Mouse (Mus musculus): ENCODE results near the gene Ptpn18. TPM values are rescaled to one million over a fixed set of nuclear protein-coding genes. Genes with fewer than 3 reads are reported as not detected.
"Not testable (repeated sequence)": the region's sequence is repeated elsewhere in the genome, so short reads cannot be mapped to it uniquely, and the experiment has no call there.

Ptpn18 gene
- polyA plus RNA-seq, 1 experiment from 2014 or later, result 23.7 TPM

DNA sequence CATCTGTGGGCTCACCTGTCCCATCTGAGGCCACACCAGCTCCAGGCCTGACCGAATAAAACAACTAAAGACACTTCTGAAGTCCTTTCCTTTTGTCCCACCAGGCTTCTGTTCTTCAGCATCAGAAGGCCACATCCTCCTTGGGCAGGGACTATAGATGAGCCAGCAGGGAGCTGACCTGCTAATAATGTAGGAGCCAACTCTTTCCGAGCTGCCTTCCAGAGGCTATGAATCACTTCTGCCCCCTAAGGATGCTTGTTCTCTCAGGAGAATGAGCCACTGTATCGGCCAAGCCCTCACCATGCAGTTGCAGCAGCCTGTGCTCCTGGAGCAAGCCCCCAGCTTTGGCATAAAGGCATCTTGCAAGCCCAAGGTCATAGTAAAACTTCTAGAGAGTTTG lies 43.4 kb downstream of the Ptpn18 start:
- 64% methylated on average over 3 of the region's 3 CpGs for WGBS
- Histone ChIP-seq H3K9ac (ENCODE audit: low read length) (no peak overlapping the region), H3K4me2 (ENCODE audit: low read depth, low read length) (no peak overlapping the region), H3K4me3 (replicated peaks; ENCODE audit: low read length) (no peak overlapping the region), H3K27ac (ENCODE audit: low read length) (no peak overlapping the region), H3K27me3 (ENCODE audit: control insufficient read depth, insufficient read depth, low read length) (no peaks in the 10 kb centered on the region), H3K9me3 (replicated peaks; ENCODE audit: control insufficient read depth, low read length) (no peaks in the 10 kb centered on the region), H3K4me1 (ENCODE audit: control insufficient read depth, insufficient read depth, low read length) (no peaks in the 10 kb centered on the region), H3K36me3 (ENCODE audit: control insufficient read depth, insufficient read depth, low read length) (no peaks in the 10 kb centered on the region)
- no peak for ATAC-seq (ENCODE audit: insufficient read depth, low FRiP score)

DNA sequence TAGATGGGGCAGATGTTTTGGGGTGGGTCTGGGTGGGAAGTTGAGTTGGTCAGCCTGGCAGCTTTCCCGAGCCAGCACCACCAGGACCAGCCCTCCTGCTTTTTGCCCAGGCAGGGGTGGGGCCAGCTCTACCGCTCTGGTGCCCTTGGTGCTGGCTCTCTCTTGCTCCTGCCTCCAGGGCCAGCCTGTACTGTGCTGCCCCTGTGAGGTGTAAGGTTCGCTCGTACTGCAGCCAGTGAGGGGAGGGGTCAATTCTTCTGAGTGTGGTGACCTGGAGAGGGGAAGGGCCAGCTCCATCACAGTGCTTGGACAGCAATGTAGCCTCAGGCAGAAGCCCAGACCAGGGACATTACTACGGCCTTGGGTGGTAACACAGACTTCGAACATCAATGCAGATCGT lies 45.7 kb downstream of the Ptpn18 start:
- Histone ChIP-seq H3K9ac (ENCODE audit: low read length) (no peak overlapping the region), H3K27ac (ENCODE audit: low read length) (no peak overlapping the region), H3K9me3 (replicated peaks; ENCODE audit: control insufficient read depth, low read length) (no peaks in the 10 kb centered on the region), H3K27me3 (ENCODE audit: control insufficient read depth, insufficient read depth, low read length) (no peaks in the 10 kb centered on the region), H3K4me1 (ENCODE audit: control insufficient read depth, insufficient read depth, low read length) (no peaks in the 10 kb centered on the region), H3K4me2 (ENCODE audit: low read depth, low read length) (no peak overlapping the region), H3K4me3 (replicated peaks; ENCODE audit: low read length) (no peak overlapping the region), H3K36me3 (ENCODE audit: control insufficient read depth, insufficient read depth, low read length) (no peaks in the 10 kb centered on the region)
- 53% methylated on average over 7 of the region's 7 CpGs for WGBS
- peak; percentile 57; the same call in 1 of the 2 replicates for ATAC-seq (ENCODE audit: insufficient read depth, low FRiP score)

DNA sequence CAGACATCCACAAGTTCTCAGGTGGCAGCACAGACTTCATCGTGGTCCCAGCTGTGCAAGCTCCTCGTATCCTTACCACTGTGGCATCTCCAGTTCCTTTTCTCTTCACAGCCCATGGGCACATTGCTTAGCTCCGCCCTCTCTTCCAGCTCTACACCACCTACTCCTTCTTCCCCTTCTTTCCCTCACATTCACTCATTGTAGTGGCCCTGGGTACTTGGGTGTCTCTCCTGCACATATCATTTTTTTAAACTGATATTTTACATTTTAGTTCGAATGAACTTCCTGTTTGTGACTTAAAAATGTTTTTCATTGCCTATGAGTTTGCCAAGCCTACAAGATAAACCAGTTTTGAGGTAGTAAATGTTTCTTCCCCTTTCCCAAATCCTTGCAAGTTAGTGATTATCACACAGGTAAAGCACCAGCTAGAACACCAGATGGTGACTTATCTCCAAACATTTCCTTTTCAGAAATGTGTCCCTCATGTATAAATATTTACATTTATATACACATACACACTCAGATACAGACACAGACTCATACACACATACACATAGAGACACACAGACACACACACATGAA lies 46.5 kb downstream of the Ptpn18 start:
- Histone ChIP-seq H3K4me1 (ENCODE audit: control insufficient read depth, insufficient read depth, low read length) (no peaks in the 10 kb centered on the region), H3K27me3 (ENCODE audit: control insufficient read depth, insufficient read depth, low read length) (no peaks in the 10 kb centered on the region), H3K9me3 (replicated peaks; ENCODE audit: control insufficient read depth, low read length) (no peaks in the 10 kb centered on the region), H3K4me3 (replicated peaks; ENCODE audit: low read length) (no peak overlapping the region), H3K9ac (ENCODE audit: low read length) (no peak overlapping the region), H3K4me2 (ENCODE audit: low read depth, low read length) (no peak overlapping the region), H3K27ac (ENCODE audit: low read length) (no peak overlapping the region), H3K36me3 (ENCODE audit: control insufficient read depth, insufficient read depth, low read length) (no peaks in the 10 kb centered on the region)
- no peak for ATAC-seq (ENCODE audit: insufficient read depth, low FRiP score)
- WGBS, result 73% methylated on average over 4 of the region's 4 CpGs

DNA sequence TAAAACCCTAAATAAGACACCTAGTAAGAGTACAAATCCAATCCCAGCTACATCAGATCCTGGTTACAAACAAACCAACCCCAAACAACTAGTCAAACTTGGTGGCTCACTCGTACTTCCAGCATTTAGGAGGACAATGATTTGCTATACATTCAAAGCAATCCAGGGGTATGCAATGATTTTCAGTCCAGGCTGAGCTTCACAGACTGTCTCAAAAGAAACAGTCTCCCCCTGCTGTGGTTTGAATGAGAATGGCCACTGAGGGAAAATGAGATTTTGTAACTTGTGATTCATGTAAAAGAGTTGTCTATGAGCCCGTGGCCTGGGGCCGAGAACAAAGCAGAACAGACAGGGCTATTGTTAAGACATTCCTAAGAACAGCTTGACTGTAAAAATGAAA lies 48.4 kb downstream of the Ptpn18 start:
- WGBS, result 83% methylated on average over 3 of the region's 3 CpGs

DNA sequence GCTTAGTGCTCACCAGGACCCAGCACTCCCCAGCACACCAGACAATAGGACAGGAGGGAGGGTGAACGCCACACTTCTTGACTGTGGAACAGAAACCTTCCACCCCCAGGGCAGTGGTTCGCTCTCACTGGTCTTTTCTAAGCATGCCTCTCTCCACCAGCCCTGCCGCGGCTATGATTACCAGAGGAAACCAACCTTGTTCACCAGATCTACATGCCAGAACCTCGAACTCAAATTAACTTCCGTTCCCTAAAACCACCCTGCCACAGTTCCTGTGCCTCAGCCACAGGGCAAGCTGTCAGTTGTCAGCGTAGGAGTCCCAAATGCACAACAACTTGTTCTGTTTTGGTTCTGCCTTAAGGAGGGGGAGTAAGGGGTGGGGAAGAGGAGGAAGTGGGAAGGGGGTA lies 51.0 kb downstream of the Ptpn18 start:
- no peak for ATAC-seq (ENCODE audit: insufficient read depth, low FRiP score)
- no peak overlapping the region for H3K27ac ChIP-seq (ENCODE audit: low read length)
- 5% methylated on average over 7 of the region's 7 CpGs for WGBS
- no peak overlapping the region for H3K9ac ChIP-seq (ENCODE audit: low read length)
- H3K4me3 ChIP-seq (replicated peaks; ENCODE audit: low read length), result no peak overlapping the region
- no peaks in the 10 kb centered on the region for H3K4me1 ChIP-seq (ENCODE audit: control insufficient read depth, insufficient read depth, low read length)
- H3K27me3 ChIP-seq (ENCODE audit: control insufficient read depth, insufficient read depth, low read length), result no peaks in the 10 kb centered on the region
- H3K36me3 ChIP-seq (ENCODE audit: control insufficient read depth, insufficient read depth, low read length), result no peaks in the 10 kb centered on the region
- H3K9me3 ChIP-seq (replicated peaks; ENCODE audit: control insufficient read depth, low read length), result no peaks in the 10 kb centered on the region
- H3K4me2 ChIP-seq (ENCODE audit: low read depth, low read length), result peak overlapping the region; percentile 22

More for the DNA sequence above, 48.4 kb downstream of the Ptpn18 start:
- no peak overlapping the region for H3K27ac ChIP-seq (ENCODE audit: low read length)
- H3K9me3 ChIP-seq (replicated peaks; ENCODE audit: control insufficient read depth, low read length), result no peaks in the 10 kb centered on the region
- no peak overlapping the region for H3K9ac ChIP-seq (ENCODE audit: low read length)
- no peak overlapping the region for H3K4me3 ChIP-seq (replicated peaks; ENCODE audit: low read length)
- no peaks in the 10 kb centered on the region for H3K27me3 ChIP-seq (ENCODE audit: control insufficient read depth, insufficient read depth, low read length)
- H3K4me1 ChIP-seq (ENCODE audit: control insufficient read depth, insufficient read depth, low read length), result no peaks in the 10 kb centered on the region
- no peak overlapping the region for H3K4me2 ChIP-seq (ENCODE audit: low read depth, low read length)
- ATAC-seq (ENCODE audit: insufficient read depth, low FRiP score), result no peak
- no peaks in the 10 kb centered on the region for H3K36me3 ChIP-seq (ENCODE audit: control insufficient read depth, insufficient read depth, low read length)

DNA sequence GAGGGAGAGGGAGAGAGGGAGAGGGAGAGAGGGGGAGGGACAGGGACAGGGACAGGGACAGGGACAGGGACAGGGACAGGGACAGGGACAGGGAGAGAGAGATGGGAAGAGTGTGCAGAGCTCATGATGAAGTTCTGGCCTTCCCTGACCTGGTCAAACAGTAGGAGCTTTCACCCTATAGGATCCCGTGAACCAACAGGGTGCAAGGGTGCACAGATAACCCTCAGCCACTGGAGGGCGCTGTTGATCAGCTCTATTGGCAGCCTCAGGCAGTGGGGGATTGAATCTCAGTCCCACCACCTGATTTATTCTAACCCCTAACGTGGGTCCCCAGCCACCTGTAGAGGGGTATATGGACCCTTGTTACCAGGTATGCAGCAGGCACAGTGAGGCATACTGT lies 51.5 kb downstream of the Ptpn18 start:
- WGBS, result 16% methylated on average over 3 of the region's 3 CpGs
- no peaks in the 10 kb centered on the region for H3K27me3 ChIP-seq (ENCODE audit: control insufficient read depth, insufficient read depth, low read length)
- no peak overlapping the region for H3K4me3 ChIP-seq (replicated peaks; ENCODE audit: low read length)
- 0 out of 2 replicates have a peak, but pooled peaks have one; percentile 7 for ATAC-seq (ENCODE audit: insufficient read depth, low FRiP score)
- H3K27ac ChIP-seq (ENCODE audit: low read length), result no peak overlapping the region
- no peaks in the 10 kb centered on the region for H3K4me1 ChIP-seq (ENCODE audit: control insufficient read depth, insufficient read depth, low read length)
- no peaks in the 10 kb centered on the region for H3K36me3 ChIP-seq (ENCODE audit: control insufficient read depth, insufficient read depth, low read length)
- no peaks in the 10 kb centered on the region for H3K9me3 ChIP-seq (replicated peaks; ENCODE audit: control insufficient read depth, low read length)
- H3K4me2 ChIP-seq (ENCODE audit: low read depth, low read length), result no peak overlapping the region
- H3K9ac ChIP-seq (ENCODE audit: low read length), result no peak overlapping the region

DNA sequence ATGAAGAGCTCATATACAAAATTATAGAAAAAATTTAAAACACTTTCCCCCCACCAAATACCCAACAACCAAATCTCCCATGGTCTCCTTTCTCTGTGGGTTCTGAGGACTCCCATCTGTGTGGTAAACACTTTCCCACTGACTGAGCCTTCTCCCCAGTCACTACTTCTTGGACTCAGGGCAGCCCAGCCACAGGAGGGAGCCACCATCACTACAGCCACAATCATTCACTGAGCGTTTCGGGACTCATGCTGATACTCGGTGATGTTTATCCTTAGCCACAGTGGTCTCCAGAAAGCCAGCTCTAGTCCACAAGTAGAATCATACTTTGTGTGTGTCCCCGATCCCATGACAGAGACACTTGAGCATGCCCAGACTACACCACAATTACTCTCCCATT lies 53.5 kb downstream of the Ptpn18 start:
- no peak overlapping the region for H3K9ac ChIP-seq (ENCODE audit: low read length)
- H3K27ac ChIP-seq (ENCODE audit: low read length), result no peak overlapping the region
- peaks cover 6% of the 10 kb centered on the region; the same call in 1 of the 2 replicates for H3K9me3 ChIP-seq (replicated peaks; ENCODE audit: control insufficient read depth, low read length)
- ATAC-seq (ENCODE audit: insufficient read depth, low FRiP score), result no peak
- H3K4me2 ChIP-seq (ENCODE audit: low read depth, low read length), result no peak overlapping the region
- whole genome bisulfite sequencing, result 79% methylated on average over 4 of the region's 4 CpGs
- no peaks in the 10 kb centered on the region for H3K27me3 ChIP-seq (ENCODE audit: control insufficient read depth, insufficient read depth, low read length)
- no peaks in the 10 kb centered on the region for H3K36me3 ChIP-seq (ENCODE audit: control insufficient read depth, insufficient read depth, low read length)
- H3K4me3 ChIP-seq (replicated peaks; ENCODE audit: low read length), result no peak overlapping the region
- H3K4me1 ChIP-seq (ENCODE audit: control insufficient read depth, insufficient read depth, low read length), result no peaks in the 10 kb centered on the region

DNA sequence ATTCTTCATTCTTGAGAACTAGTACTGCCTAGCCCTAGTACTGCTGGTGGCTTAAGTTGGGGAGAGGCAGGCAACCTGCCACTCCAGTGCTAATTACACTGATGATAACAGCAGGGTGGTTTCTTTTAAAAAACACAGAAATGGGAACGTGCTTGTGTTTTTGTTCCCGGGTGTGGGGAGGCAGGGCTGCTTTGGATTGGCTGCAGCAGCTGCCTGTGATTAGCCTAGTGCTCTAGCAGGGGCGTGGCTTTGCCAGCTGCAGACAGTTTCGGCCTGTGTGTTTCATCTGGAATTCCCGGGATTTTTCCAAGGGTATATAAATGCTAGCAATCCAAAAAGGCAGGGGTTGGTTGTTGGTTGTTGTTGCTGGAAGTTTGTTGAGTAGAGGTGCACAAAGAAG lies 57.0 kb downstream of the Ptpn18 start:
- Histone ChIP-seq H3K9ac (ENCODE audit: low read length) (no peak overlapping the region), H3K27me3 (ENCODE audit: control insufficient read depth, insufficient read depth, low read length) (no peaks in the 10 kb centered on the region), H3K27ac (ENCODE audit: low read length) (no peak overlapping the region), H3K36me3 (ENCODE audit: control insufficient read depth, insufficient read depth, low read length) (no peaks in the 10 kb centered on the region), H3K4me3 (replicated peaks; ENCODE audit: low read length) (no peak overlapping the region), H3K9me3 (replicated peaks; ENCODE audit: control insufficient read depth, low read length) (peaks cover 6% of the 10 kb centered on the region; the same call in 1 of the 2 replicates), H3K4me1 (ENCODE audit: control insufficient read depth, insufficient read depth, low read length) (no peaks in the 10 kb centered on the region), H3K4me2 (ENCODE audit: low read depth, low read length) (no peak overlapping the region)
- 21% methylated on average over 5 of the region's 5 CpGs for WGBS
- no peak for ATAC-seq (ENCODE audit: insufficient read depth, low FRiP score)

DNA sequence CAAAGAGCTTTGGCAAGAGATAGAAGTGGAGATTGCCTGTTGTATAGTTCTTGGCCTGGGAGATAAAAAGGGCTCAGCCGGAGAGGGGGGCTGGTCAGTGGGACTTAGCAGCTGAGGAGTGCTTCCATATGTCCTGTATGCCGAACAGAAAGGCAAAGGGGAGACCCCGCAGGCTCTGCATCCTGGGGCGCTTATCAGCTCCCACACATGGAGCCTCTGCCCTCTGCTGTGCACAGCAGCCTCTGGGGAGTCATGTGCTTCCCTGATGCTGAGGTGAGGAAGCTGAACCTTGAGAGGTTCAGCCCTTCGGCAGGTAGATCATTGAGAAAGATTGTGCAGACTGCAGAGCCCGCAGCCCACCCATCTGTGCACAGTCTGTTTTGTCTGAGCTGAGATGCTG lies 57.7 kb downstream of the Ptpn18 start:
- not testable (repeated sequence) for H3K4me2 ChIP-seq (ENCODE audit: low read depth, low read length); H3K9me3 ChIP-seq (replicated peaks; ENCODE audit: control insufficient read depth, low read length); ATAC-seq (ENCODE audit: insufficient read depth, low FRiP score); H3K4me3 ChIP-seq (replicated peaks; ENCODE audit: low read length); H3K9ac ChIP-seq (ENCODE audit: low read length); H3K36me3 ChIP-seq (ENCODE audit: control insufficient read depth, insufficient read depth, low read length); H3K27me3 ChIP-seq (ENCODE audit: control insufficient read depth, insufficient read depth, low read length); H3K4me1 ChIP-seq (ENCODE audit: control insufficient read depth, insufficient read depth, low read length); H3K27ac ChIP-seq (ENCODE audit: low read length)
- 23% methylated on average over 6 of the region's 6 CpGs for WGBS

Data from stomach, embryonic 16.5 days (tissue).